Mouse (Mus musculus) R1 (cell line): ENCODE data around the gene Mark3.

Experiments
- DNase-seq: peaks from one replicate; pipeline ENCODE4 v3.0.0-alpha.2; 2018; ENCODE audit warnings: low read depth, low spot score

Gene Mark3

DNA sequence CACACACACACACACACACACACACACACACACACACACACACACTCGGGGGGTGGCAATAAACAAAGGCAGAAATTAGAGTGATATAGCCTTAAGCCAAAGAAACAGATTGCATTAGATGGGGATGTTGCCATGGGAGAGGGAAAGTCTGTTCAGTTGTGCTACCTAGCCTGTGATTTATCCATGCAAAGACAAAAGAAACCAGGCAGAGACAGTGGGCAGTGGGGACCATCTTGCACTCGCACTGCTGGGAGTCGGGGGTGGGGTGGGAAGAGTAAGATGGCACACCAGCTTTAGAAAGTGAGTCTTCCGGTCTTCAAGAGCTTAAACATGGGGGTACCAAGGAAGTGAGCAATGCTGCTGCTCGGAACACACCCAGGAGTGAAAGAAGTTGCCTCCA lies 14.0 kb upstream of the Mark3 start:
- DNase-seq = no peak

DNA sequence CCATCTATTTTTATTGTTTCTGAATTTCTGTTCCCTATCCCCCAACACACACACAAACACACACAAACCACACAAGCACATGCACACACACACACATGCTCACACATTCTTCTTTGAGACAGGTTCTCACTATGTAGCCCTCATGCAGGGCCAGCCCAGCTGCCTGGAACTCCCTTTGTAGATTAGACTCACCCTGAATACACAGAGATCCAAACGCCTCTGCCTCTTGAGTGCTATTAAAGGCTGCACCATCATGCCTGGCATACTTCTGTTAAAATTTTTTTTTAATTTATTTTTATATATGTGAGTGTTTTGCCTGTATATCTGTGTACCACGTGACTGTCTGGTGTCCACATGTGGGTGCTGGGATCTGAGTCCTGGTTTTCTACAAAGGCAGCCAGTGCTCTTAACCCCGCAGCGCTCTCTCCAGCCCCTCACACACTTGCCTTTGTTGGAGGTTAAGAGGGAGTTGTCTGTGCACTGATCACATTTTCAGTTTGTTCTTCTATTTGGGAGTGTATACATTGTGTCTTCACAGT lies 12.0 kb upstream of the Mark3 start:
- no peak for DNase-seq

DNA sequence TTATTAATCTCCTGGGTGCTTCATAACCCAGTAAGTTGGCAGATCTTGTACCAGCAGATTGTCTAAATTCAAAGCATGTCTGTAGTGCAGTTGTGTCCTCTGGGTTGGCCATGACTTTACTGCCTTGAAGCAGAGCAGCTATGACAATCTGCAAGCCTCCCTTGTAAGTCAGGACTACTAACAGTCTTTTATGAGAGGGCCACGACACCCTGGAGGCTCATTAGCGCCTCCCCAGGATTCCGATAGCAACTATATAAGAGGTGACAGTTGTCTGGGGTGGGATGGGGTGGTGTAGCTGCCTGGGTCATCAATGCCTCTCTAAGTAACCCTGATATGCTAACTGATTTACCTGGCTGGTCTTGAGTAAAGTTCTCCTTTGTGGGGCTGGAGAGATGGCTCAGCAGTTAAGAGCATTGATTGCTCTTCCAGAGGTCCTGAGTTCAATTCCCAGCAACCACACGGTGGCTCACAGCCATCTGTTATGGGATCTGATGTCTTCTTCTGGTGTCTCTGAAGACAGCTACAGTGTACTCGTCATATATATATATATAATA lies 11.2 kb upstream of the Mark3 start:
- peak; percentile 45 for DNase-seq

DNA sequence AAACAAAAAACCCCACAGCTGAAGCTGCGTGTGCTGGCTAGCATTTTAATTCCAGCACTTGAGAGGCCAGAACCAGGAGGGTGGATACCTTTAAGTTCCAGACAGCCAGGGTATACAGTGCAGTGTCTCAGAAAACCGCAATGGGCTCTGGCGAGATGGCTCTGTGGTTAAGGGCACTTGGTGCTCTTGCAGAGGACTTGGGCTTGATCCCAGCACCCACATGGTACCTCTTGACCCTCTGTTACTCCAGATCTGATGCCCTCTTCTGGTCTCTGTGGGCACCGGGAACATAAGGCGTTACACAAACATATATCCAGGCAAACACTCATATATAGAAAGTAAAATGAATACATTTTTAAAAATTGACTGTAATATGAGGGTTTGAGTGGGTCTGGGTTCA lies 9.0 kb upstream of the Mark3 start:
- no peak for DNase-seq

DNA sequence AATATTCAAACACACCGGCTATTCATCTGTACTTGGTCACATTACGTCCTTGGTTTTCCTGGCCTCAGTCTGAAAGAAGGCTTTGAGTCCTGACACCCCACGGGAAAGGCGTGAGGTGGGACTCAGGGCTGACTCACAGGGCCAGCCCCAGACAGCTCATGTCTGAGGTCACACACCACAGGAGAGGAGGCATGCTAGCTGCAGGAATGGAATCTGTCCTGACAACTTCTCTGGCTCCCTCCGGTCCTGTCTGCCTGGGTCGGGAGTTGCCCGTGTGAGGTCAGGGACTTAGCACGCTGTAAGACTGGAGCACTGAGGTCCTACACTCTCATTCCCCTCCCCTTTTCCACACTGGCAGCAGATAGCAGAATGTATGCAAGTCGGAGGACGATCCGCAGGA lies 5.5 kb upstream of the Mark3 start:
- DNase-seq = peak; percentile 53

DNA sequence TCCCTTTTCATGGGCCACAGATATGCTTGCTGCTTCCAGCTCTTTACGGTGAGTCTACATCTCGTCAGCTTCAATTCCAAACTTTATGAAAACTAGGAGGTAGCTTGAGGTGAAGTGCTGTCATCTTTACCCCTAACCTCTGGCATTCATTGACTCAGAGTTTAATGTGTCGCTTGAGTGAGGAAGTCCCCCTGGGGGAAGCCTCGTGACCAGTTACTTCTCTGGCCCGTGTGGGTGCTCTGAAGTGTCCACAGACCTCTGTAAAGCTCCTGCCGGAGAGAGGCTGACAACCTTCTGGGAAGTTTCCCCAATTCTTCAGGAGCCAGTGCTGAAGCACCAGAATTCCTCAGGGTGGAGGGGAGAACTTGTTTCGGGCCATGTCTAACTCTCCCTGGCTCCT lies 1.9 kb upstream of the Mark3 start:
- no peak for DNase-seq

DNA sequence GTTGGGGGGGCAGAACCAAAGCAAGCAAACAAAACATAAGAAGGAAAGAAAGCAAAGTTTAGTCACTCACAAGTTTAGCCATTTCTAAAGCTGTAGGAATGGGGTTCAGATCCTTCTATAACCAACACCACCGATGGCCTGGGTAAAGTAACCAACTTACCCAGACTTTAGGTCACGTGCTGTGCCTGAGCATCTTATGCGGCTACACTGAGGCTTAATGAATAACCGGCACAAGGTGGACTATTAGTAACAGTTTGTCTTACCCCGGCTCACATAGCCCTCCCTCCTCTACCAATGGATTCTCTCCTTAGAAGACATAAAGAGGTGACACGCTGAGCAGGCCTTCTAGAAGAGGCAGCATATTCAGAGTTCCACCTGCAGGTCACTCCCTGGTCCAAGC lies 1.0 kb upstream of the Mark3 start:
- no peak for DNase-seq

DNA sequence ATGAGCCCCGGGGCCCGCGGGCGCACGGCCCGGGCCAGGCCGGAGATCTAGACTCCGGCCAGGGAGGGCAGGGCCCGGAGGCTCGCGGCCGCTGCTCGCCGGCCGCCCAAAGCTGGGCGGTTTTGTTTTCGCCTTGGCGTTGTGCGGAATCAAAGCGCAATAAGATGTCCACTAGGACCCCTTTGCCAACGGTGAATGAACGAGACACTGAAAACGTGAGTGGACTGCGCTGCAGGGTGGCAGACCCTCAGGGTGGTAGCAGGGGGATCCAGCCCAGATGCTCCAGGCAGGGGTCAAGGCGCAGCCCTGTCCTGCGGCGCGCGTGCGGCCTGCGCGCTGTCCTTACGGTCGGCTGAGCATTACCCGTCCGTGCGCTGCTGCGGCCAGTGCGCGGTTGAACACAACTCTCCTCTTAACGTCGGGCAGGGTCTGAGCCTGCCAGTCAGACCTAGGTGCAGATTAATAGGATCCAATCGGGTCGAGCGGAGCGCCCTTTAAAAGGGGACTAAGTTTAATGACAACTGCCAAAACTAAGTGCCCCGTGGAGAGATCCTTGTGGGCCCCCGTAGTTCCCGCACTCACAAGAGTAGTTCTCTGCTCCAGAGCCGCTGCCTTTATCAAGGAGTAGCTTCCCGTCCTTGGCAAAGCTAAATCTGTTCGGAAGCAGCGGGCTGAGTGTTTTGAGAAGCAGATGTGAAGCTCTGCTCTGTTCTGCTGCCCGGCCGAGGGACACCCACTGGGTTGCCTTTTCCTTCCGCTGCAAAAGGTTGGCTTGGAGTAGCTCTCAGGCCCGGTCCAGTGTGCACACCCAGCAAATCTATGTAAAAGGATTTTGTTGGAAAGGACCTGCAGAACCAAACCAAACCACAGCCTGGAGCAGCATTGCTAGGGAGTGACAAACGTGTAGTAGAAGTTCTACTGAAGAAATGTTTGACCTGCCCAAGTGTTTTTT lies 840 bp downstream of the Mark3 start:
- DNase-seq = peak; percentile 63

DNA sequence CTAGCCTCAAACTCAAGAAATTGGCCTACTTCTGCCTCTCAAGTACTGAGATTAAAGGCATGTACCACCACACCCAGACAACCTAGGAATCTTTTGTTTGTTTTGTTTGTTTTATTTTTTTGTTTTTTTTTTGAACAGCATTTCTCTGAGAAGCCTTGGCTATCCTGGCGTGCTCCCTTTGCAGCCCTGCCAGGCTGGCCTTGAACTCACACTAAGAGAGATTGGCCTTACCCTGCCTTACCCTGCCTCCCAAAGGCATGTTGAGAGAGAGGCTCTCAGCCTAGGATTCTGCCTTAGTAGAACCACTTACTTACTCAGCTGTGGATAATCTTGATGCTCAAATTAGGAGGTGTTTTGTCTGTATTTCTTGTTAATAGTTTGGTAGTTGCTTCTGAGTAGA lies 8.7 kb downstream of the Mark3 start:
- no peak for DNase-seq

DNA sequence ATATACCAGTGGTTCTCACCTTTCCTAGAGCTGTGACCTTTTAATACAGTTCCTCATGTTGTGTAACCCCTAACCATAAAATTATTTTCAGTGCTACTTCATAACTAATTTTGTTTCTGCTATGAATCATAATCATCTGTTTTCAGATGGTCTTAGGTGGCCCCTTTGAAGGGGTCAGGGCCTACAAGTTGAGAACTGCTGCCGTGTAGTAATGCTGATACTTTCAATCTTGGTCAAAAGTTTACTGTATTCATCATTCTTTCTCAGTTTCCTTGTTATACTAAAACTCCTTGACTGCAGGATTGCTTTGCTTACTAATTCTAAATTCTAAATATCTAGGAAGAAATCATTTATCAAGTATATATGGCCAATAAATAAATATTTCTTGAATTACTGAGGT lies 10.1 kb downstream of the Mark3 start:
- DNase-seq = no peak

DNA sequence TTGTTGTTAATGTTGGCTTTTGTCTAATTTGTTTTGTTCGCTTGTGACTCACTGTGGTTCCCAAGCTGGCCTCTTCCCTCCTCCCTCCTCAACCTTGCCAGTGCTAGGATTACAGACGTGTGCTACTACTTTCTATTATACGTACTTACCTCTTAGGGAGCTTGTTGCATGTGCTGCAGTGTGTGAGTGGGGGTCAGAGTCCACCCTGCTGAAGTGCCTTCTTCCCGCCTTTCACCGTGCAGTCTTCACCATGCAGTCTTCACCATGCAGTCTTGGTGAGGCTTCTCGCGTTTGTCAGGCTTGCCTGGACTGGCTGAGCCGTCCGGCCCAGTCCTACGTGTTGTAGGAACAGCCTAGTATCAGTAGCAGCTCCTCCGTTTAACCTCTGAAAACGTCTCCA lies 12.9 kb downstream of the Mark3 start:
- no peak for DNase-seq

DNA sequence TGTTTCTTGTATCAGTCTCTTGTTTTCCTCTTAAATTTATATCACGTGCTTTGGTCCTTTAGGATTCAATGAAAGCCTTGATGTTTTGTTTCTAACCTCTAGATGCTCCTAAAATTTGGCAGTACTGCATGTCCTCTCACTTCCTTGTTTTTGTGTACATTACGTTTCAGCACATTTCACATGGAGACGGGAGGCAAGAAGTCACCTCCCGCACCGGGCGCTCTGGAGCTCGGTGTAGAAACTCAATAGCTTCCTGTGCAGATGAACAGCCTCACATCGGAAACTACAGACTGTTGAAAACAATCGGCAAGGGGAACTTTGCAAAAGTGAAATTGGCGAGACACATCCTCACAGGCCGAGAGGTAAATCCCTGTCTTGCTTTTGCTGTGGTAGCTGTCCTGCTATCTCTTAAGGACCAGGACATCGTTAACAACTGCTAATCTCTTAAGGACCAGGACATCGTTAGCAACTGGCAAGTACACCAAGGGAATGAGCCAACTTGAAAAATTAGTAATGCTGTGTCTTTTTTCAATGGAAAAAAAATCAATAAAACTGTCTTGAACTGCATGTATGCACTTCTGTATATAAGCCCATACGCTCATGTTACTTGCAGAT lies 18.2 kb downstream of the Mark3 start:
- DNase-seq = no peak

DNA sequence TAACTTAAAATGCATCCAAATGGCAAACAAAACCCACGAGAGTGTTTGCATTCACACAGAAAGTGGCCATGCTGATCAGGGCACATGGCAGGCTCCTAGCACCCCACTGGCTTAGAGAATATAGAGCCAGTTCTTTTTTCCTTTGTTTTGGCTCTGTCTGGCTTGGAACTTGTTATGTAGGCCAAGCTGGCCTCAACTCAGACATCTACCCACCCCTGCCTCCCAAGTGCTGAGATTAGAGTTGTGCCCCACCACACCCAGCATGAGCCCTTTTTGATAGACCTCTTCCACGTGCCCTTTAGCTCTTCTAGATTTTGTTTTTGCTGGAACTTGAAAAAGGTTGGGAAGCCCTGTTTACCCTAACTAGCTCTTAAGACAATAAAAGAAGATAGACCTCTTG lies 19.5 kb downstream of the Mark3 start:
- DNase-seq = no peak

DNA sequence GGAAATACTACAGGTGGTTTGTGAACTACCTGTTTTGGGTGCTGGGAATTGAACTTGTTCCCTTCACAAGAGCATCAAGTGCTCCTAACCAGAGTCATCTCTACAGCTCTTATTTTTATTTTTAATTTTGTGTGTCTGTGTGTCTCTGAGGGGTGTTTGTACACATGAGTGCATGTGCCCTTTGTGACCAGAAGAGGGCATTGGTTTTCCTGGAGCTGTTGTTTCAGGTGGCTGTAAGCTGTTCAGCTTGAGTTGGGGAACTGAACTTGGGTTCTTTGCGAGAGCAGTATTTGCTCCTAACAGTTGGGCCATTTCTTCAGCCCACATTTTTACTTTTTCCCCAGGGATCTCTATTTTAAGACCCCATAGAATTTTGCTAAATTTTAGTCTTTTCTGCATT lies 23.0 kb downstream of the Mark3 start:
- DNase-seq = peak; percentile 51

DNA sequence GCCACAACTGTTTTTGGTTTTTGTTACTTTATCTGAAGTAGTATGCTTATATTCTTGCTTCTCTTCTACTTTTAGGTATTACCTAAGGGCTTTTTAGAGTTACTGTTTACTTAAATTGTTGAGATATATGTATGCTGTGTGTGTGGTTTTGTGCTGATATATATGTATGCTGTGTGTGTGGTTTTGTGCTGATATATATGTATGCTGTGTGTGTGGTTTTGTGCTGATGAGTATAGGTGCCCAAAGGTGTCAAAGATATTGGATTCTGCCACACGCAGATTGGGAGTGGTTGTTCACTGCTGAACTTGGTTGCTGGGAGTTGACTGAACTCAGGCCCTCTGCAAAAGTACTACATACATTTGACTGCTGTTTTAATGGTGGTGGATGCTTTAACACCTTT lies 24.6 kb downstream of the Mark3 start:
- no peak for DNase-seq

DNA sequence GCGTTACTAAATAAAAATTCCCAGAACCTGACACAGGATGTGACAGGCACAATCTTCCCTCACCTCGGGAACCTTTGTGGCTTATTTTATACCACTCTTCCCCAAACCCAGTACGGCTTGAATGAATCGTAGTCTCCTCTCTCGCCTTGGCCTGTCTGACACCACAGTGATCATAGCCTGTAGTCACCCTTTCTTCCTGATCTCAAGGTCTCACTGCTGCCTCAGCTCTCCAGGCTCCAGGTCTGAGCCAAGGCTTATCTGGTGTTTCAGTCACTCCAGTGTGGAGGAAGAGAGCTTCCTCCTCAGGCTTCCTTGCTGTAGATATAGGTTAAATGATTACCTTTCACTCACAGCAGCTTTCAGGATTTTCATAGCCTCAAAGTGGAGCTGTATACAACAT lies 25.3 kb downstream of the Mark3 start:
- DNase-seq = no peak

DNA sequence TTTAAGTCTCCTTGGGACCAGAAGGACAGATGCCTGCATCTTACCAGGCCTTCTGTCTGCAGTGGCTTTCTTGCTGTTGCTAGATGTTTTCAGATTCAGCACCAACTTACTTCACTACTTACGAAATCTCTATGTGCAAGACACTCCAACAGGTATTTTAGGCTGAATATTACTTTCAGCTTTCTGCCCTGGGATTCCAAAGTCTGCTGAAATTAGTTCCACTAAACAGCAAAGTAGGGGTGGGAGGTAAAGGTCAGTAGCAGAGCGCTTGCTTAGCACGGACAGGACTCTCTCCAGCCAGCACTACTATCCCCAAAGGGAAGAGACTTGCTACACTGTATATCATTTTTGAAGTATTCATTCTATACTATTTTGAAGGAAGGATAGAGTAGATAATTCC lies 29.5 kb downstream of the Mark3 start:
- DNase-seq = no peak

DNA sequence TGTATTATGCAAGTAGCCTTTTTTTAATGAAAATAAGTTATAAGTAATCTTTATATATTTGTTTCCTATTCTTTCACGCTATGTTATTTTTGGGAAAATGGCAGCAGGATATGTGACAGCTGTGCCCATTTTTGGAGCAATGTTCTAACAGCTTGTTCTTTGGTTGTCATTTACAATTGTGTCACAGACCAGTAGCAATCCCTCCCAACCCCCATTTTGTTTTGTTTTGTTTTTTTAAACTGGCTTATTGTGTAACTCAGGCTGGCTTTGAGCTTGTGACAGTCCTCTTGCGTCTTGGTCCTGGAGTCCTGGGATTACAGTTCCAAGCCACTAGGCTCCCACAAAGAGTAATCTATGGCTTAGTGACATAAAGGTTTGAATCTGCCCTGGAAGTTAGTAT lies 31.3 kb downstream of the Mark3 start:
- no peak for DNase-seq

DNA sequence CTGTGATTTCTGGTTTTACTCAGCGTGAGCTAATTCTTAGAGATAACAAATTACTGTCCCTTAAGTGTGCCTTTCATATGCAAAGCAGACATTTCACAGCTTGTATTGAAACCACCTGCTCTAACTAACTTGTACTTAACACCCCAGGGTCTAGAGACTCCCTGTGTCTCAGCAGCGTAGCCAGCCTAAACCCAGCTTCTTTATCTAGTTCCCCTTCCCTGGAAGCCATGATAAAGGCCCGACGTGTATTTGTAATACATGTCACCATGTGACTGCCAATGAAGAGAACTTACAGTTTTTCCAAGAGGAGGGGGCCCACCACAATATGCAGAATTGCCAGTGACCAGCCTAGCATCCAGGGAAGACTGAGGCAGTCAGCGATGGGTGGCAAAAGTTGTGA lies 33.7 kb downstream of the Mark3 start:
- peak; percentile 30 for DNase-seq

DNA sequence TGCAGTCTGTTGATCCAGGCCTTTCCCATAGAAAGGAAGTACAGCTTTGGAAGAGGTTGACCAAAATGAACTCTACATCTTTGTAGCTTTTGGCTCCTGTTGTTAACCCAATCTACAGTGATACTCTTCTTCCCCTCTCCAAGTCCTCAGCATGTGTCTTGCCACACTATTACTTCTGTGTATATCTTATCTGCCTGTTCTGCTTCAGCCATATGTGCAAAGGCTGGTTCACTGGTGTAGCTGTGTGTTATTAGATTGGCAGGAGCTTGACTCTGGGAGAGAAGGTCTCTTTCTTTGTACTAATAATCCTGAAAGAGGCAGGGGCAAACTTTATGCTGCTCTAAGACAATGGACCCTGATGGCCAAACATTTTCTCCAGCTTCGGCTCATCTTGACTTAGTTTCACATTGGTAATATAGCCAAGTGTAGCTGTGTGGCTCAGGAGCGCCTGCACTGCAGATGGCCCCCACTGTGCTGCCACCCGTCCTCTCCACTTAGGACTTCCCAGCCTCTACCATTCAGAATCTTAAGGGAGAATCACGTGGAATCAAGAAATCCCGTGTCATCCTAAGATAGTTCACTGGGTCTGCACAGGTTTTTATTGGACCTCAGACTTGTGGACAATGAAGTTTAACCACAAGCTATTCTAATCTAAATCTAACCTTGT lies 40.3 kb downstream of the Mark3 start:
- no peak for DNase-seq

DNA sequence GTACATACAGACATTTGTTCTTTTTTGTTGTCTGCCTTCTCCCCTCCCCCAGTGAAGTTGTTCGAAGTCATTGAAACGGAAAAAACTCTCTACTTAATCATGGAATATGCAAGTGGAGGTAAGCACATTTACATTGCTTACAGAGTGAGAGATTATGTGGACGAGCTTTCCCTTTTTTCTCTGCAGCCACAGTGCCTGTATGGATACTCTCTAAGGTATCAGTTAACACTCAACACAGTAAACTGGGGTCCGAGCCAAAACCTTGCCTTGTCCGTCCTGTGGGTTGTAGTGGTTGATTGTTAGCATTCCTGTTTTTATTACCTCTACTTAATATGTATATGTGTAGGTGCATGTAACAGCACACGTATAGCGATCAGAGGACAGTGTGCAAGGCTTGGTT lies 43.9 kb downstream of the Mark3 start:
- no peak for DNase-seq

DNA sequence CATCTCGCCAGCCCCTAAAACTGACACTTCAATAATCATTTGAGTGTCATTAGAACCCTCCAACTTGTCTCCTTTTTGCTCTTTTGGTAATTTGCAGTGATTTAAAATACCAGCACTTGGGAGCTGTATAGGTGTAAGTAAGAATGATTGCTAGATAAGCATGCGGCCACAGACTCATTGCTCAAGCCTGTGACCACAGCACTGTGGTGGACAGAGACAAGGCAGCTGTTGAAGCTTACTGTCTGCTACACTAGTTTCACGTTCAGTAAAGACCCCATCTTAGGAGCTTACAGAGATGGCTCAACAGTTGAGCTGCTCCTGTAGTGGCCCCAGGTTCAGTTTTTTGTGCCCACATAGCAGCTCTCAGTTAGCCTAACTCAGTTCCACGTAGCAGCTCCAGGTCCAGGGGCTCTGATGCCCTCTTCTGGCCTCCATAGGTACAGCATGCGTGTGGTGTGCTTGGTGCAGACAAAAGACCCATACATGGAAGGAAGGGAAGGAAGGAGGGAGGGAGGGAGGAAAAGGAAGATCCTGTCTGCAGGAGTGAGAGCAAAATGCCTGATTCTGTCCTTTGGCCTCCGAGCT lies 73.8 kb downstream of the Mark3 start:
- DNase-seq = peak; percentile 76
